Mouse (Mus musculus) ES-Bruce4 (cell line): ENCODE results near the gene Ubl4b.

Experiments
- CTCF ChIP-seq: IDR thresholded peaks from one replicate; pipeline ENCODE4 v1.8.1; 2011; ENCODE audit warnings: low read depth, low read length
- EP300 ChIP-seq: IDR thresholded peaks from 2 replicates; pipeline ENCODE4 v1.6.1; 2011; ENCODE audit warnings: low read depth, low read length; ENCODE audit not compliant: insufficient read depth
- POLR2A ChIP-seq: IDR thresholded peaks from one replicate; pipeline ENCODE4 v1.8.1; 2011; ENCODE audit warnings: low read length; ENCODE audit not compliant: insufficient read depth

- no peak for TF ChIP-seq POLR2A
- peak; percentile 8 for TF ChIP-seq CTCF
- no peak for TF ChIP-seq EP300
These were observed 16.3 kb upstream of the Ubl4b start for GRCm38 (mm10) chr3:107571205-107571604.
